Mouse (Mus musculus) liver, embryonic 16.5 days (tissue): ENCODE measurements at regions not wholly inside any gene's neighbourhood (a gene's known extent, or its start where the extent isn't known, plus 50 kb on each side); places are given as distances from the start of the nearest gene placed in this dataset.

ENCODE experiments used
- ATAC-seq: fragments of 200-750 bp; cut with Nextera tagmentation; 2 replicates; pipeline ENCODE4 v1.8.0; 2017; ENCODE audit warnings: low read depth, mild to moderate bottlenecking, moderate number of reproducible peaks, moderate library complexity
- H3K27ac ChIP-seq: fragments of 300-500 bp; sonication (generic); 2 replicates; pipeline ENCODE4 v1.5.1; 2014; ENCODE audit warnings: mild to moderate bottlenecking, low read length
- H3K27me3 ChIP-seq: fragments of 300-500 bp; sonication (generic); 2 replicates; pipeline ENCODE4 v1.6.1; 2014; ENCODE audit warnings: low read depth, low read length, mixed read lengths; ENCODE audit not compliant: control insufficient read depth, insufficient read depth
- H3K36me3 ChIP-seq: fragments of 300-500 bp; sonication (generic); 2 replicates; pipeline ENCODE4 v1.6.1; 2014; ENCODE audit warnings: mild to moderate bottlenecking; ENCODE audit not compliant: control insufficient read depth, insufficient read depth
- H3K4me1 ChIP-seq: fragments of 300-500 bp; sonication (generic); 2 replicates; pipeline ENCODE4 v1.6.1; 2014; ENCODE audit warnings: low read depth, low read length, mixed read lengths; ENCODE audit not compliant: control insufficient read depth
- H3K4me2 ChIP-seq: fragments of 300-500 bp; sonication (generic); 2 replicates; pipeline ENCODE4 v1.6.1; 2014; ENCODE audit warnings: low read depth, low read length, mixed read lengths
- H3K4me3 ChIP-seq: fragments of 300-500 bp; sonication (generic); 2 replicates; pipeline ENCODE4 v1.5.1; 2014; ENCODE audit warnings: low read depth, mild to moderate bottlenecking, low read length
- H3K9ac ChIP-seq: fragments of 300-500 bp; sonication (generic); 2 replicates; pipeline ENCODE4 v1.6.1; 2014; ENCODE audit warnings: low read depth, low read length
- H3K9me3 ChIP-seq: fragments of 300-500 bp; sonication (generic); replicated peaks from 2 replicates; pipeline ENCODE4 v1.6.1; 2016; ENCODE audit warnings: low read length; ENCODE audit not compliant: control insufficient read depth
- WGBS: fragments of 180-500 bp; shearing (Covaris S2); extraction: QIAGEN DNeasy Blood & Tissue Kit; methylation state at CpG from one replicate; pipeline ENCODE4 v1.1.7; 2014; ENCODE audit not compliant: insufficient replicate concordance; 5-methylcytosine and 5-hydroxymethylcytosine counted together

- no peaks in the 10 kb centered on the region for H3K36me3 ChIP-seq
- no peak overlapping the region for H3K27ac ChIP-seq
- H3K4me3 ChIP-seq = no peak overlapping the region
- WGBS = 8% methylated on average over 3 of the region's 3 CpGs
- H3K4me1 ChIP-seq = no peaks in the 10 kb centered on the region
- no peak for ATAC-seq
- no peak overlapping the region for H3K9ac ChIP-seq
- no peaks in the 10 kb centered on the region for H3K27me3 ChIP-seq
- no peaks in the 10 kb centered on the region for H3K9me3 ChIP-seq
- H3K4me2 ChIP-seq = no peak overlapping the region; the same call in 1 of the 2 replicates
Observed at GRCm38 (mm10) chr9:31688398-31688705, 224.1 kb upstream of the Tmem45b start.

- H3K36me3 ChIP-seq = no peaks in the 10 kb centered on the region
- no peaks in the 10 kb centered on the region for H3K9me3 ChIP-seq
- no peak for ATAC-seq
- no peaks in the 10 kb centered on the region for H3K4me1 ChIP-seq
- WGBS = 21% methylated on average over 17 of the region's 17 CpGs
- no peak overlapping the region for H3K27ac ChIP-seq
- H3K27me3 ChIP-seq = no peaks in the 10 kb centered on the region
- H3K9ac ChIP-seq = no peak overlapping the region
- no peak overlapping the region for H3K4me3 ChIP-seq
- H3K4me2 ChIP-seq = no peak overlapping the region; the same call in 1 of the 2 replicates
Observed at GRCm38 (mm10) chr9:31687686-31688397, 223.6 kb upstream of the Tmem45b start.

- WGBS = 53% methylated on average over 5 of the region's 5 CpGs
- Histone ChIP-seq H3K9ac (no peak overlapping the region), H3K4me2 (no peak overlapping the region), H3K36me3 (no peaks in the 10 kb centered on the region), H3K4me1 (no peaks in the 10 kb centered on the region), H3K4me3 (no peak overlapping the region), H3K27ac (no peak overlapping the region), H3K27me3 (no peaks in the 10 kb centered on the region), H3K9me3 (no peaks in the 10 kb centered on the region)
- ATAC-seq = no peak
Observed at GRCm38 (mm10) chr9:31686466-31686865, 222.2 kb upstream of the Tmem45b start.

DNA sequence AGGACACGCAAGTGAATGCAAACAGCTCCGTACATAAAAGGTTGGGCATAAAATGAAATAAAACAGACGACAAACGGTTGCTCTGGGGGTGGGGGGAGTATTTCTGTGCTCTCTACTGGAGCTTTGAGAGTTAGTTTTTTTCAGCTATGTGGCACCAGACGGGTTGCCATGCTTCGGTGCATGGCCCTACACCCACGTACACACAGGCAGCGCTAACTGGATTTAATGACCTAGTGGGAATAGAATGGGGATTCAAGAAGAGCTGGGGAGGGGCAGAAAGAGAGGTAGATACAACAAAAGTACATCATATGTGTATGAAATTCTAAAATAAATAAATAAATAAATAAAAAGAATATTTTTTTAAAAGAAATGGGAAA is 220.5 kb upstream of the Tmem45b start:
- WGBS = 71% methylated on average over 8 of the region's 8 CpGs
- H3K27me3 ChIP-seq = no peaks in the 10 kb centered on the region
- no peaks in the 10 kb centered on the region for H3K36me3 ChIP-seq
- no peak overlapping the region for H3K4me3 ChIP-seq
- H3K4me1 ChIP-seq = no peaks in the 10 kb centered on the region
- H3K27ac ChIP-seq = no peak overlapping the region
- H3K4me2 ChIP-seq = no peak overlapping the region
- H3K9me3 ChIP-seq = no peaks in the 10 kb centered on the region
- H3K9ac ChIP-seq = no peak overlapping the region
- no peak for ATAC-seq

DNA sequence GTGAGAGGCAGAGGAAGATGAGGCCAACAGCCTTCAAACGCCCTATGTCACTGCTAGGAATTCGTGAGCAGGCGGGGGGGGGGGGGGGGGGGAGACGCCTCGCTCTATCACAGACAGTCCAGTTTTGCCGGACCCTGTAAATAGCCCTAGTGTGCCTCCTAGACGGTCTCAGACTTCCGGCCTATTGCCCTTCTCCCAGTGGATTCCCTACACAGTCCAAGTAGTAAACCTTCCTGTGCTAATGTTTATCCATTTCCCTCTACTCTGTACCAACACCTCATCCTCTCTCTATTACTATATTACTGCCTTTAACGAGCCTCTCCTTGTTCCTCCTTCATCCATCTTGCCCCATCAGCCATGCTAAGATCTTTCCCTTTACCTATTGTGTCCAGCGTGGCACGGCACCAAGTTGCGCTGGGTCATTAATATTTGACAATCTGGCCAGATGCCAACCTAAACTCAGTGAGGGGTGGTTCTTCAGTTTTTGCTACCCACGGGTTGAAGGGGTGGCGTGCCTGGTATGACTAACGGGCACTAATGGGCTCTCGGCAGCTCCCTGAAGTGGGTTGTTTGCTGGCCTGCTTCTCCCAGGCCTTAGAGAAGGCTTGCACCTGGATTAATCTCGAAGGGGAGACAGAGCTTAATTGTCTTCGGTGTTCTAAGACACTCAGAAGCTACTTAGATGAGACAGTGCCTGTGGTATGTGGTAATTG is 220.0 kb upstream of the Tmem45b start:
- H3K4me3 ChIP-seq = no peak overlapping the region
- H3K27ac ChIP-seq = no peak overlapping the region
- no peaks in the 10 kb centered on the region for H3K36me3 ChIP-seq
- no peak overlapping the region for H3K4me2 ChIP-seq
- no peaks in the 10 kb centered on the region for H3K4me1 ChIP-seq
- no peaks in the 10 kb centered on the region for H3K27me3 ChIP-seq
- 54% methylated on average over 14 of the region's 18 CpGs for WGBS
- H3K9me3 ChIP-seq = no peaks in the 10 kb centered on the region
- no peak overlapping the region for H3K9ac ChIP-seq
- no peak for ATAC-seq

- Histone ChIP-seq H3K4me2 (no peak overlapping the region), H3K27me3 (no peaks in the 10 kb centered on the region), H3K36me3 (no peaks in the 10 kb centered on the region), H3K4me1 (no peaks in the 10 kb centered on the region), H3K27ac (no peak overlapping the region), H3K9ac (no peak overlapping the region), H3K4me3 (no peak overlapping the region), H3K9me3 (no peaks in the 10 kb centered on the region)
- WGBS = 8% methylated on average over 19 of the region's 19 CpGs
- no peak for ATAC-seq
Observed at GRCm38 (mm10) chr9:31683302-31684081, 219.2 kb upstream of the Tmem45b start.

GRCm38 (mm10) chr9:31682893-31683292 is 218.6 kb upstream of the Tmem45b start:
- Histone ChIP-seq H3K9me3 (no peaks in the 10 kb centered on the region), H3K4me2 (no peak overlapping the region), H3K4me3 (no peak overlapping the region), H3K9ac (no peak overlapping the region), H3K4me1 (no peaks in the 10 kb centered on the region), H3K27me3 (no peaks in the 10 kb centered on the region), H3K36me3 (no peaks in the 10 kb centered on the region), H3K27ac (no peak overlapping the region)
- WGBS = 39% methylated on average over 6 of the region's 6 CpGs
- ATAC-seq = no peak

- Histone ChIP-seq H3K4me3 (no peak overlapping the region), H3K9me3 (no peaks in the 10 kb centered on the region), H3K27ac (no peak overlapping the region), H3K36me3 (no peaks in the 10 kb centered on the region), H3K4me1 (no peaks in the 10 kb centered on the region), H3K27me3 (no peaks in the 10 kb centered on the region), H3K9ac (no peak overlapping the region), H3K4me2 (no peak overlapping the region)
- ATAC-seq = no peak
Observed at GRCm38 (mm10) chr9:31677150-31677549, 212.9 kb upstream of the Tmem45b start.

GRCm38 (mm10) chr9:31659026-31659425 is 194.8 kb upstream of the Tmem45b start:
- Histone ChIP-seq H3K4me1 (no peaks in the 10 kb centered on the region), H3K4me3 (no peak overlapping the region), H3K36me3 (no peaks in the 10 kb centered on the region), H3K4me2 (no peak overlapping the region), H3K9me3 (no peaks in the 10 kb centered on the region), H3K9ac (no peak overlapping the region), H3K27ac (no peak overlapping the region), H3K27me3 (no peaks in the 10 kb centered on the region)
- WGBS = 46% methylated on average over 2 of the region's 2 CpGs
- no peak for ATAC-seq
